Mouse (Mus musculus): ENCODE measurements around the gene Arl8b.

DNA sequence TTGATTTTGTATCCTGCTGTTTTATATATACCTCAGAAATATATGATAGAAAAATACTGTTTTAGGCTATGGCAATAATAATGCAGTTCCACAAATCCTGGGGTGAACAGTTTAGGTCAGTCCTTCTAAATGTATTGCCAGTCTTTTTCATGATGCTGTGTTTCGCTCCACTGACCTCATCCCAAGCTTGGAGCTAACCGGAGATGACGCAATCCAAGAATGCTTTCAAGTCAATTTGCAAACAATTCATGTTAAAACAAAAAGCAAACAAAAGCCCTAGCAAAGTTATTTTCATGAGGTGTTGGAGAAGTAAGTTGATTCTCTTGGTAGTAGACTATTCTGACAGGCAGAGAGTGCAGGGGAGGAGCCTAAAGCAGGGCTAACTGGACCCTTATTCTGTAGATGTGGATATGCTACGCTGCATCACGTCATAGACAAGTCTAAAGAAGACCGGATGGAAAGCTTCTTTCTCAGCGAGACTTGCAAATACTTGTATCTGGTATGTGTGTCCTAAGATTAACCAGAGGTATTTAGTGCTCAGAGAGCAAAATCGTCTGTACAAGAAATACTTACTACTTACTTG is 69.3 kb downstream of the Arl8b start:
- no peak for TF ChIP-seq CTCF (IDR thresholded peaks at IDR 0.05; ENCODE audit: extremely low read depth, insufficient read depth, insufficient read length, insufficient replicate concordance)
- TF ChIP-seq POLR2A (IDR thresholded peaks at IDR 0.05; ENCODE audit: low read depth, low read length), result no peak
